Comparison of ENCODE assay signal across 28 mouse cellular contexts in the genomic region with DNA sequence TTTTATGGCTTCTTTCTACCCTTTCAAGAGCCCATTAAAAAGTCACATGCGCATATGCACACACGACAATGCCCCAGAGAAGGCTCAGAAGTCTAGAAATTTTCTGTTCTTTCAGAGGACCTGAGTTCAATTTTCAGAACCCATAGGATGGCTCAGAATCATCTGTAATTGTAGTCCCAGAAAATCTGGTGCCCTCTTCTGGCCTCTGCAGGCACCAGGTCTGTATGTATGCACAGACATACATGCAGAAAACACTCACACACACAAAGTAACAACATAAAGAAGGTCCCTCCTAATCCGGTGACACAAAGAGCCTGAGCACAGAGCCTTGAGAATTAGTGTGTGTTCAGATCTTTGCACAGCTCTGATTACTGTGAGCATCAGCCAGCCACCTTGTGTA. TPM values are rescaled to one million over a fixed set of nuclear protein-coding genes. Genes with fewer than 3 reads are reported as not detected.
A peak's percentile ranks its signal among the peaks of the same experiment; 100 is the strongest.
DNase-seq lines count a peak whose midpoint lies in the region; ATAC-seq and TF ChIP-seq lines count a peak whose summit lies in the region.
"Had no signal": no experiment of that assay in that cellular context is flagged by ENCODE, and none has a peak within 500 bp of the region (broad histone marks: within the 10 kb centered on the region; RNA-seq: fewer than 3 reads in every experiment).

No protein-coding gene starts in this region.

- peak; percentile 45 for TF ChIP-seq CTCF in intestine, postnatal 0 days (IDR thresholded peaks at IDR 0.05; ENCODE audit: low read depth)
- TF ChIP-seq CTCF in lung, embryonic 14.5 days (IDR thresholded peaks at IDR 0.05; ENCODE audit: low read depth) = no peak; the same call in 1 of the 2 replicates
- no peak for TF ChIP-seq CTCF in thymus, adult 2 months (IDR thresholded peaks at IDR 0.05; ENCODE audit: borderline replicate concordance, control insufficient read depth, extremely low read depth, insufficient read depth, low read length, poor library complexity)
- peak; percentile 47 for TF ChIP-seq CTCF in stomach, postnatal 0 days (IDR thresholded peaks at IDR 0.05; ENCODE audit: low read depth)

- peaks cover 22% of the 10 kb centered on the region; the same call in 1 of the 2 replicates for H3K36me3 ChIP-seq in intestine, postnatal 0 days (ENCODE audit: control insufficient read depth, insufficient read depth)
- H3K36me3 ChIP-seq in intestine, embryonic 16.5 days (ENCODE audit: control insufficient read depth, insufficient read depth, low read length) = no peaks in the 10 kb centered on the region
- peaks cover 20% of the 10 kb centered on the region; the same call in 1 of the 2 replicates for H3K36me3 ChIP-seq in lung, embryonic 14.5 days (ENCODE audit: insufficient read depth)
- H3K36me3 ChIP-seq in thymus, adult 2 months (ENCODE audit: control insufficient read depth, insufficient read depth, low read length) = 0 out of 2 replicates have a peak, but pooled peaks cover 3% of the 10 kb centered on the region
- no peaks in the 10 kb centered on the region; the same call in 1 of the 2 replicates for H3K36me3 ChIP-seq in stomach, postnatal 0 days (ENCODE audit: control insufficient read depth, insufficient read depth, low read length)
- H3K36me3 ChIP-seq: hindbrain, embryonic 15.5 days had no signal

- H3K27ac ChIP-seq in intestine, postnatal 0 days (ENCODE audit: low read depth, low read length) = no peak overlapping the region
- H3K27ac ChIP-seq in intestine, embryonic 16.5 days (ENCODE audit: low read length) = no peak overlapping the region
- no peak overlapping the region for H3K27ac ChIP-seq in lung, embryonic 14.5 days (ENCODE audit: low read depth)
- H3K27ac ChIP-seq in thymus, adult 2 months (ENCODE audit: control insufficient read depth, insufficient read depth, low read length) = no peak overlapping the region
- no peak overlapping the region for H3K27ac ChIP-seq in stomach, postnatal 0 days (replicated peaks)
- H3K27ac ChIP-seq: heart, embryonic 10.5 days; hindbrain, embryonic 15.5 days; liver, embryonic 13.5 days; midbrain, embryonic 12.5 days had no signal

- no peaks in the 10 kb centered on the region for H3K9me3 ChIP-seq in intestine, postnatal 0 days (ENCODE audit: control insufficient read depth)
- no peaks in the 10 kb centered on the region for H3K9me3 ChIP-seq in intestine, embryonic 16.5 days (ENCODE audit: control insufficient read depth, low read length)
- H3K9me3 ChIP-seq in lung, embryonic 14.5 days (ENCODE audit: low read depth, low read length) = no peaks in the 10 kb centered on the region
- H3K9me3 ChIP-seq in stomach, postnatal 0 days (ENCODE audit: control insufficient read depth, low read length) = no peaks in the 10 kb centered on the region
- H3K9me3 ChIP-seq: heart, embryonic 10.5 days; hindbrain, embryonic 15.5 days; liver, embryonic 13.5 days; megakaryocyte, embryonic 14.5 days; midbrain, embryonic 12.5 days had no signal

- no peak overlapping the region for H3K4me3 ChIP-seq in intestine, postnatal 0 days (ENCODE audit: low read depth, low read length)
- H3K4me3 ChIP-seq in intestine, embryonic 16.5 days (ENCODE audit: low read length) = no peak overlapping the region
- H3K4me3 ChIP-seq in lung, embryonic 14.5 days (ENCODE audit: low read depth, low read length) = no peak overlapping the region
- H3K4me3 ChIP-seq in thymus, adult 2 months (ENCODE audit: control insufficient read depth, insufficient read depth, low read length) = no peak overlapping the region
- no peak overlapping the region for H3K4me3 ChIP-seq in stomach, postnatal 0 days (ENCODE audit: low read depth, low read length)
- H3K4me3 ChIP-seq: erythroblast, embryonic 14.5 days; heart, embryonic 10.5 days; hindbrain, embryonic 15.5 days; liver, embryonic 13.5 days; megakaryocyte, embryonic 14.5 days; midbrain, embryonic 12.5 days had no signal

- no peak overlapping the region for H3K4me2 ChIP-seq in intestine, postnatal 0 days (replicated peaks; ENCODE audit: low read depth)
- H3K4me2 ChIP-seq in intestine, embryonic 16.5 days (ENCODE audit: low read depth, low read length) = no peak overlapping the region
- no peak overlapping the region for H3K4me2 ChIP-seq in lung, embryonic 14.5 days
- H3K4me2 ChIP-seq in stomach, postnatal 0 days (replicated peaks; ENCODE audit: low read depth) = no peak overlapping the region
- H3K4me2 ChIP-seq: hindbrain, embryonic 15.5 days; liver, embryonic 13.5 days; midbrain, embryonic 12.5 days had no signal

- H3K27me3 ChIP-seq in intestine, postnatal 0 days (replicated peaks; ENCODE audit: control insufficient read depth, insufficient read depth, low read length) = no peaks in the 10 kb centered on the region
- H3K27me3 ChIP-seq in intestine, embryonic 16.5 days (replicated peaks; ENCODE audit: control insufficient read depth, insufficient read depth, low read length) = no peaks in the 10 kb centered on the region
- H3K27me3 ChIP-seq in lung, embryonic 14.5 days (ENCODE audit: insufficient read depth, low read length) = no peaks in the 10 kb centered on the region
- H3K27me3 ChIP-seq in thymus, adult 2 months (ENCODE audit: control insufficient read depth, insufficient read depth, low read length) = no peaks in the 10 kb centered on the region
- H3K27me3 ChIP-seq in stomach, postnatal 0 days (ENCODE audit: control insufficient read depth, insufficient read depth, low read length) = no peaks in the 10 kb centered on the region
- H3K27me3 ChIP-seq: hindbrain, embryonic 15.5 days; liver, embryonic 13.5 days; megakaryocyte, embryonic 14.5 days; midbrain, embryonic 12.5 days had no signal

- TF ChIP-seq POLR2A in thymus, adult 2 months (IDR thresholded peaks at IDR 0.05; ENCODE audit: control insufficient read depth, extremely low read depth, insufficient read depth, low read length, poor library complexity) = no peak

- peaks cover 13% of the 10 kb centered on the region; the same call in 1 of the 2 replicates for H3K4me1 ChIP-seq in intestine, postnatal 0 days (replicated peaks; ENCODE audit: control insufficient read depth, insufficient read depth, low read length)
- H3K4me1 ChIP-seq in intestine, embryonic 16.5 days (ENCODE audit: control insufficient read depth, insufficient read depth, low read length) = peaks cover 19% of the 10 kb centered on the region
- H3K4me1 ChIP-seq in lung, embryonic 14.5 days (ENCODE audit: insufficient read depth) = no peaks in the 10 kb centered on the region
- H3K4me1 ChIP-seq in thymus, adult 2 months (replicated peaks; ENCODE audit: control insufficient read depth, insufficient read depth, low read length) = no peaks in the 10 kb centered on the region
- no peaks in the 10 kb centered on the region for H3K4me1 ChIP-seq in stomach, postnatal 0 days (replicated peaks; ENCODE audit: control insufficient read depth, insufficient read depth)
- H3K4me1 ChIP-seq: hindbrain, embryonic 15.5 days; megakaryocyte, embryonic 14.5 days; midbrain, embryonic 12.5 days had no signal

- no peak for TF ChIP-seq EP300 in stomach, postnatal 0 days (optimal IDR thresholded peaks at IDR 0.05)

- no peak overlapping the region for H3K9ac ChIP-seq in intestine, postnatal 0 days (ENCODE audit: low read depth, low read length)
- H3K9ac ChIP-seq in intestine, embryonic 16.5 days (ENCODE audit: low read depth, low read length) = no peak overlapping the region
- H3K9ac ChIP-seq in lung, embryonic 14.5 days = no peak overlapping the region
- H3K9ac ChIP-seq in stomach, postnatal 0 days (ENCODE audit: low read length) = no peak overlapping the region
- H3K9ac ChIP-seq: hindbrain, embryonic 15.5 days; liver, embryonic 13.5 days; midbrain, embryonic 12.5 days had no signal

- WGBS in intestine, postnatal 0 days = 70% methylated on average over 3 of the region's 3 CpGs
- 74% methylated on average over 3 of the region's 3 CpGs for WGBS in intestine, embryonic 16.5 days
- WGBS in lung, embryonic 14.5 days = 76% methylated on average over 3 of the region's 3 CpGs
- 95% methylated on average over 3 of the region's 3 CpGs for WGBS in thymus, adult 2 months
- WGBS in stomach, postnatal 0 days = 86% methylated on average over 3 of the region's 3 CpGs

- ATAC-seq in intestine, postnatal 0 days = no peak
- ATAC-seq in intestine, embryonic 16.5 days = no peak
- ATAC-seq in lung, embryonic 14.5 days (ENCODE audit: insufficient read depth) = no peak
- no peak for ATAC-seq in stomach, postnatal 0 days (ENCODE audit: low FRiP score, low TSS enrichment)
- no peak for ATAC-seq in granulocyte monocyte progenitor cell, adult 5-6 weeks (replicated peaks; ENCODE audit: poor library complexity, severe bottlenecking)

- peak; percentile 26 for DNase-seq in lung, embryonic 14.5 days
- no peak for DNase-seq in lung, postnatal 36 days
- DNase-seq in thymus, postnatal 25 days = peak; percentile 19
- DNase-seq in thymus, adult 2 months = no peak
- DNase-seq in stomach, postnatal 0 days (ENCODE audit: low spot score) = no peak
- DNase-seq: adrenal gland, postnatal 36 days; cerebellum, adult 2 months; cerebellum, postnatal 14 days; gastrocnemius, postnatal 10 days; kidney, adult 8-10 months; kidney, postnatal 10 days; left cerebral cortex, postnatal 4 days; liver, embryonic 13.5 days; lung, adult 2 months; lung, postnatal 4 days had no signal

RNA-seq across cellular contexts. Expression of a gene that starts 5.0 kb away (rescaled TPM):
- polyA plus RNA-seq in intestine, postnatal 0 days (2015; fragmentation: Nextera tagmentation; extraction: Ambion mirVana) = 19.3 and 21.3 TPM in 2 replicates
- polyA plus RNA-seq in intestine, embryonic 16.5 days (2015; fragmentation: Nextera tagmentation; extraction: Ambion mirVana) = 13.6 and 17.9 TPM in 2 replicates
- 3.1 and 3.9 TPM in 2 replicates for polyA plus RNA-seq in lung, embryonic 14.5 days (2014; fragmentation: Nextera tagmentation; extraction: Ambion mirVana)
- polyA plus RNA-seq in thymus, adult 2 months (2012; rRNA removed) = 0.68 and 2.9 TPM in 2 replicates
- polyA plus RNA-seq in stomach, postnatal 0 days (2015; fragmentation: Nextera tagmentation; extraction: Ambion mirVana) = 4.1 and 4.9 TPM in 2 replicates
- total RNA-seq in granulocyte monocyte progenitor cell, adult 5-6 weeks (2014; fragmentation: Nextera tagmentation) = not detected in 2 replicates
- total RNA-seq in granulocyte monocyte progenitor cell, adult 5-6 weeks (2017) = not detected in 2 replicates
- total RNA-seq: adrenal gland, postnatal 36 days had no signal
- polyA plus RNA-seq: erythroblast, embryonic 14.5 days had no signal

RNA-seq across cellular contexts. Expression of a gene that starts 35.8 kb away (rescaled TPM):
- 0.12 TPM in 1 of 2 replicates, not detected in the other for polyA plus RNA-seq in intestine, postnatal 0 days (2015; fragmentation: Nextera tagmentation; extraction: Ambion mirVana)
- 0.07 TPM in 1 of 2 replicates, not detected in the other for polyA plus RNA-seq in intestine, embryonic 16.5 days (2015; fragmentation: Nextera tagmentation; extraction: Ambion mirVana)
- polyA plus RNA-seq in lung, embryonic 14.5 days (2014; fragmentation: Nextera tagmentation; extraction: Ambion mirVana) = 0.11 and 0.18 TPM in 2 replicates
- 0.15 TPM in 1 of 2 replicates, not detected in the other for polyA plus RNA-seq in thymus, adult 2 months (2012; rRNA removed)
- polyA plus RNA-seq in stomach, postnatal 0 days (2015; fragmentation: Nextera tagmentation; extraction: Ambion mirVana) = 0.10 and 0.12 TPM in 2 replicates
- not detected in 2 replicates for total RNA-seq in granulocyte monocyte progenitor cell, adult 5-6 weeks (2014; fragmentation: Nextera tagmentation)
- not detected in 2 replicates for total RNA-seq in granulocyte monocyte progenitor cell, adult 5-6 weeks (2017)
- total RNA-seq: adrenal gland, adult 18-20 months; adrenal gland, postnatal 36 days; hematopoietic stem cell, adult 5-6 weeks; left cerebral cortex, postnatal 4 days; monocyte, adult 5-6 weeks had no signal
- polyA plus RNA-seq: cortical plate, adult 2 months; erythroblast, embryonic 14.5 days; forebrain, embryonic 11.5 days; liver, embryonic 13.5 days had no signal

RNA-seq across cellular contexts. Expression of a gene that starts 37.9 kb away (rescaled TPM):
- polyA plus RNA-seq in intestine, postnatal 0 days (2015; fragmentation: Nextera tagmentation; extraction: Ambion mirVana) = 17.4 and 22.1 TPM in 2 replicates
- 27.1 and 28.3 TPM in 2 replicates for polyA plus RNA-seq in intestine, embryonic 16.5 days (2015; fragmentation: Nextera tagmentation; extraction: Ambion mirVana)
- polyA plus RNA-seq in lung, embryonic 14.5 days (2014; fragmentation: Nextera tagmentation; extraction: Ambion mirVana) = 15.2 and 18.4 TPM in 2 replicates
- polyA plus RNA-seq in thymus, adult 2 months (2012; rRNA removed) = 65.2 and 71.4 TPM in 2 replicates
- 8.8 and 9.4 TPM in 2 replicates for polyA plus RNA-seq in stomach, postnatal 0 days (2015; fragmentation: Nextera tagmentation; extraction: Ambion mirVana)
- 15.3 and 20.4 TPM in 2 replicates for total RNA-seq in granulocyte monocyte progenitor cell, adult 5-6 weeks (2014; fragmentation: Nextera tagmentation)
- total RNA-seq in granulocyte monocyte progenitor cell, adult 5-6 weeks (2017) = 9.2 and 13.0 TPM in 2 replicates

RNA-seq across cellular contexts. Expression of a gene that starts 56.1 kb away (rescaled TPM):
- 6.6 and 8.8 TPM in 2 replicates for polyA plus RNA-seq in intestine, postnatal 0 days (2015; fragmentation: Nextera tagmentation; extraction: Ambion mirVana)
- 6.0 and 7.1 TPM in 2 replicates for polyA plus RNA-seq in intestine, embryonic 16.5 days (2015; fragmentation: Nextera tagmentation; extraction: Ambion mirVana)
- polyA plus RNA-seq in lung, embryonic 14.5 days (2014; fragmentation: Nextera tagmentation; extraction: Ambion mirVana) = 3.3 and 4.3 TPM in 2 replicates
- 7.4 and 8.1 TPM in 2 replicates for polyA plus RNA-seq in thymus, adult 2 months (2012; rRNA removed)
- 11.4 and 11.9 TPM in 2 replicates for polyA plus RNA-seq in stomach, postnatal 0 days (2015; fragmentation: Nextera tagmentation; extraction: Ambion mirVana)
- total RNA-seq in granulocyte monocyte progenitor cell, adult 5-6 weeks (2014; fragmentation: Nextera tagmentation) = 0.41 TPM in 1 of 2 replicates, not detected in the other
- 2.8 TPM in 2 replicates for total RNA-seq in granulocyte monocyte progenitor cell, adult 5-6 weeks (2017)

Comparison
In these comparisons a context has a peak if more than half of its experiments do, and no peak if none do; other contexts are left out.
1. DNase-seq: peak in lung, embryonic 14.5 days (single experiment) and thymus, postnatal 25 days (single experiment); none in lung, postnatal 36 days (single experiment), thymus, adult 2 months (single experiment) and stomach, postnatal 0 days (single experiment).
2. CTCF ChIP-seq: peak in intestine, postnatal 0 days (single experiment) and stomach, postnatal 0 days (single experiment); none in lung, embryonic 14.5 days (single experiment) and thymus, adult 2 months (single experiment).